In the genomic region with DNA sequence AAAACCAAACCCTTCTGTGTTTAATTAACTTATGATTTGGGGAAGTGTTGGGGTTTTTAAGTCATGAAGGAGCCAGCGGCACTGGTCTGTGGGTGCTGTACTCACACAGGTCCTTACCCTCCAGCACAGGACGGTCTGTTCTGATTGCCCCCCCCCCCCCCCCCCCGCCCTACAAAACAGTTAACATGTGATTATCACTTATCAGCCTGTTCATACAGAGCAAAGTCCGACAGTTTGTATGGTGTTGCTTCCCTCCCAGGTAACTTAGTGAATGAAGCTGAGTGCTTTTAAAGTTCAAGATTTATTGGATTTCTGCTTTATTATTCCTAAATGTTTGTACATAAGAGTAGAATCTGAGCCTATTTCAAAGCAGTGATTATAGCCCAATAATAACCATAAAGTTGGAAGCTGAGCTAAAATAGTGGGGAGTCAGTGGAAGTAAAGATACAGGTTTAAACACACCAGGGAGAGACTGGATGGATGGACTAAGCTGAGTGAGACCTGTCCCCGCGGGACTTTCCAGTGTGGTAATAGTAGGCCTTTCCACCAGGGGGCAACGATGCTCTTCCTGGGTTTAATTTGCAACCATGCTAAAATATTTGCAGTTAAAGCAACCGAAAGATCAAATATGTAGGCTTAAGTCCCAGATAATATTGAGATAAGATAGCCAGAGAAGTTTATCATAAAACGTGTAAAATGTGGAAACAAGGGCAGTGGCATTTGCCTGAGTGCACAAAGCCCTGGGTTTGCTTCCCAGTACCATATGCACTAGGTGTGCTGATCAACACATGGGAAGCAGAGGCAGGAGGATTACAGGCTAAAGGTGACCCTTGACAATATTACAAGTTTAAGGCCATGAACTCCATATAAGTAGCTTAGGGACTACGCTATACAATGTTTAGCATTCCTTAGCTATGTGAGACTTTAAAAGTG, we compare ENCODE assay signal across 10 mouse cellular contexts. TPM values are rescaled to one million over a fixed set of nuclear protein-coding genes. Genes with fewer than 3 reads are reported as not detected.
DNase-seq lines count a peak whose midpoint lies in the region; ATAC-seq and TF ChIP-seq lines count a peak whose summit lies in the region.
"Had no signal": no experiment of that assay in that cellular context is flagged by ENCODE, and none has a peak within 500 bp of the region (broad histone marks: within the 10 kb centered on the region; RNA-seq: fewer than 3 reads in every experiment).

No protein-coding gene starts in this region.

- no peaks in the 10 kb centered on the region for H3K9me3 ChIP-seq in heart, postnatal 0 days (replicated peaks; ENCODE audit: control insufficient read depth, low read length)
- no peaks in the 10 kb centered on the region for H3K9me3 ChIP-seq in heart, embryonic 12.5 days (replicated peaks)
- no peaks in the 10 kb centered on the region for H3K9me3 ChIP-seq in G1E (replicated peaks)
- H3K9me3 ChIP-seq: embryonic facial prominence, embryonic 12.5 days; limb, embryonic 15.5 days had no signal

- H3K27me3 ChIP-seq in heart, postnatal 0 days (ENCODE audit: control insufficient read depth, insufficient read depth, low read length), result no peaks in the 10 kb centered on the region
- H3K27me3 ChIP-seq in heart, embryonic 12.5 days (replicated peaks), result no peaks in the 10 kb centered on the region
- no peaks in the 10 kb centered on the region for H3K27me3 ChIP-seq in G1E (ENCODE audit: insufficient read depth, low read length)
- H3K27me3 ChIP-seq: embryonic facial prominence, embryonic 12.5 days; limb, embryonic 15.5 days had no signal

- H3K9ac ChIP-seq in heart, postnatal 0 days (replicated peaks; ENCODE audit: low read depth, low read length), result no peak overlapping the region
- H3K9ac ChIP-seq in heart, embryonic 12.5 days, result no peak overlapping the region
- H3K9ac ChIP-seq: embryonic facial prominence, embryonic 12.5 days; limb, embryonic 15.5 days had no signal

- no peak overlapping the region for H3K4me3 ChIP-seq in heart, postnatal 0 days (ENCODE audit: low read depth, low read length)
- H3K4me3 ChIP-seq in heart, embryonic 12.5 days, result no peak overlapping the region
- H3K4me3 ChIP-seq in G1E (ENCODE audit: low read depth, low read length), result no peak overlapping the region
- H3K4me3 ChIP-seq: embryonic facial prominence, embryonic 12.5 days; limb, embryonic 15.5 days had no signal

- DNase-seq in heart, postnatal 0 days (ENCODE audit: low spot score), result peak; percentile 67
- peak; percentile 49 for DNase-seq in 416B (ENCODE audit: low read depth)
- DNase-seq in G1E (ENCODE audit: low spot score), result peak; percentile 29
- DNase-seq in urinary bladder, postnatal 4 days (ENCODE audit: low spot score in 2 of 2), result no peak
- DNase-seq in frontal cortex, postnatal 14 days (ENCODE audit: low spot score in 2 of 2), result no peak

- TF ChIP-seq CTCF in heart, postnatal 0 days (IDR thresholded peaks at IDR 0.05; ENCODE audit: low read depth), result peak; percentile 64
- peak; percentile 29; the same call in 1 of the 2 replicates for TF ChIP-seq CTCF in G1E (IDR thresholded peaks at IDR 0.05; ENCODE audit: low read depth, low read length)

- no peak overlapping the region for H3K4me2 ChIP-seq in heart, postnatal 0 days (ENCODE audit: low read depth, low read length)
- no peak overlapping the region for H3K4me2 ChIP-seq in heart, embryonic 12.5 days
- H3K4me2 ChIP-seq: embryonic facial prominence, embryonic 12.5 days; limb, embryonic 15.5 days had no signal

- 45% methylated on average over 9 of the region's 10 CpGs for WGBS in heart, postnatal 0 days
- 49% methylated on average over 9 of the region's 10 CpGs for WGBS in heart, embryonic 12.5 days

- no peak for TF ChIP-seq EP300 in heart, postnatal 0 days (IDR thresholded peaks at IDR 0.05; ENCODE audit: low read depth)

- peaks cover 41% of the 10 kb centered on the region for H3K36me3 ChIP-seq in heart, postnatal 0 days (replicated peaks; ENCODE audit: control insufficient read depth, insufficient read depth, low read length)
- peaks cover 33% of the 10 kb centered on the region for H3K36me3 ChIP-seq in heart, embryonic 12.5 days
- peaks cover 66% of the 10 kb centered on the region for H3K36me3 ChIP-seq in G1E (replicated peaks)

- no peak overlapping the region for H3K27ac ChIP-seq in heart, postnatal 0 days (ENCODE audit: low read depth)
- H3K27ac ChIP-seq in heart, embryonic 12.5 days (ENCODE audit: poor library complexity, severe bottlenecking), result no peak overlapping the region
- H3K27ac ChIP-seq: embryonic facial prominence, embryonic 12.5 days; limb, embryonic 15.5 days had no signal

- no peak for ATAC-seq in heart, postnatal 0 days (ENCODE audit: insufficient read depth, low read depth)
- no peak for ATAC-seq in heart, embryonic 12.5 days (ENCODE audit: insufficient number of reproducible peaks, low FRiP score)
- ATAC-seq in G1E (ENCODE audit: extremely low read depth, insufficient number of reproducible peaks, low FRiP score, poor library complexity, severe bottlenecking), result peak; percentile 63; the same call in 1 of the 2 replicates
- ATAC-seq in erythroblast, adult 5-6 weeks (replicated peaks; ENCODE audit: low FRiP score, poor library complexity, severe bottlenecking), result peak; percentile 77; the same call in 1 of the 2 replicates
- peak; percentile 97 for ATAC-seq in megakaryocyte-erythroid progenitor cell, adult 5-6 weeks (replicated peaks; ENCODE audit: low FRiP score, low TSS enrichment, poor library complexity, severe bottlenecking)

- no peaks in the 10 kb centered on the region for H3K4me1 ChIP-seq in heart, postnatal 0 days (ENCODE audit: control insufficient read depth, insufficient read depth)
- H3K4me1 ChIP-seq in heart, embryonic 12.5 days (replicated peaks), result no peaks in the 10 kb centered on the region
- H3K4me1 ChIP-seq in G1E (ENCODE audit: insufficient read depth, low read depth, low read length), result no peaks in the 10 kb centered on the region
- H3K4me1 ChIP-seq: embryonic facial prominence, embryonic 12.5 days; limb, embryonic 15.5 days had no signal

RNA-seq across cellular contexts. Expression of a gene that starts 11.1 kb away (rescaled TPM):
- total RNA-seq in heart, postnatal 0 days (2014; rRNA removed; ENCODE audit: low replicate concordance), result 34.7 and 40.0 TPM in 2 replicates
- 116 and 124 TPM in 2 replicates for polyA plus RNA-seq in heart, postnatal 0 days (2015; fragmentation: Nextera tagmentation; extraction: Ambion mirVana)
- polyA plus RNA-seq in heart, embryonic 12.5 days (2016; fragmentation: Nextera tagmentation; extraction: Ambion mirVana), result 115 TPM in 2 replicates
- total RNA-seq in G1E (2014; fragmentation: Nextera tagmentation) (93.0 and 116 TPM in 2 replicates), G1E (2017) (100 and 108 TPM in 2 replicates)
- polyA plus RNA-seq in G1E (2012), result 2.7 and 3.2 TPM in 2 replicates
- total RNA-seq in erythroblast, adult 5-6 weeks (2015; ENCODE audit: low replicate concordance), result 89.9 and 95.5 TPM in 2 replicates
- 51.6 and 60.5 TPM in 2 replicates for total RNA-seq in erythroblast, adult 5-6 weeks (2017; ENCODE audit: low replicate concordance)
- total RNA-seq in megakaryocyte-erythroid progenitor cell, adult 5-6 weeks (2014; fragmentation: Nextera tagmentation), result 32.6 and 74.8 TPM in 2 replicates
- 64.3 and 66.2 TPM in 2 replicates for total RNA-seq in megakaryocyte-erythroid progenitor cell, adult 5-6 weeks (2017)

RNA-seq across cellular contexts. Expression of a gene that starts 11.2 kb away (rescaled TPM):
- 5.0 and 10.1 TPM in 2 replicates for total RNA-seq in heart, postnatal 0 days (2014; rRNA removed; ENCODE audit: low replicate concordance)
- 9.0 and 12.2 TPM in 2 replicates for polyA plus RNA-seq in heart, postnatal 0 days (2015; fragmentation: Nextera tagmentation; extraction: Ambion mirVana)
- 16.9 and 21.5 TPM in 2 replicates for polyA plus RNA-seq in heart, embryonic 12.5 days (2016; fragmentation: Nextera tagmentation; extraction: Ambion mirVana)
- total RNA-seq in G1E (2014; fragmentation: Nextera tagmentation) (14.7 and 15.5 TPM in 2 replicates), G1E (2017) (22.8 and 26.1 TPM in 2 replicates)
- polyA plus RNA-seq in G1E (2012), result 2.2 and 3.7 TPM in 2 replicates
- total RNA-seq in erythroblast, adult 5-6 weeks (2015; ENCODE audit: low replicate concordance), result 11.7 TPM in 1 of 2 replicates, not detected in the other
- 0.42 and 6.1 TPM in 2 replicates for total RNA-seq in erythroblast, adult 5-6 weeks (2017; ENCODE audit: low replicate concordance)
- total RNA-seq in megakaryocyte-erythroid progenitor cell, adult 5-6 weeks (2014; fragmentation: Nextera tagmentation), result 10.4 and 14.6 TPM in 2 replicates
- 19.0 and 24.5 TPM in 2 replicates for total RNA-seq in megakaryocyte-erythroid progenitor cell, adult 5-6 weeks (2017)

Comparison
In these comparisons a context has a peak if more than half of its experiments do, and no peak if none do; other contexts are left out.
1. ATAC-seq: peak in G1E (single experiment), erythroblast, adult 5-6 weeks (single experiment) and megakaryocyte-erythroid progenitor cell, adult 5-6 weeks (single experiment); none in heart, postnatal 0 days (single experiment) and heart, embryonic 12.5 days (single experiment).
2. DNase-seq: peak in heart, postnatal 0 days (single experiment), 416B (single experiment) and G1E (single experiment); none in urinary bladder, postnatal 4 days (0 of 2) and frontal cortex, postnatal 14 days (0 of 2).